Mouse (Mus musculus) liver, embryonic 15.5 days (tissue): ENCODE results near the gene Sh2d4b. TPM values are rescaled to one million over a fixed set of nuclear protein-coding genes. Genes with fewer than 3 reads are reported as not detected.

Experiments used
- ATAC-seq: fragments of 200-750 bp; cut with Nextera tagmentation; 2 replicates; pipeline ENCODE4 v1.8.0; 2017; ENCODE audit warnings: moderate number of reproducible peaks, mild to moderate bottlenecking, moderate library complexity; ENCODE audit not compliant: insufficient read depth
- H3K27ac ChIP-seq: fragments of 300-500 bp; sonication (generic); replicated peaks from 2 replicates; pipeline ENCODE4 v1.5.1; 2015; ENCODE audit warnings: mild to moderate bottlenecking, inconsistent platforms
- H3K27me3 ChIP-seq: fragments of 300-500 bp; sonication (generic); 2 replicates; pipeline ENCODE4 v1.6.1; 2015; ENCODE audit warnings: mild to moderate bottlenecking, inconsistent platforms
- H3K36me3 ChIP-seq: fragments of 300-500 bp; sonication (generic); replicated peaks from 2 replicates; pipeline ENCODE4 v1.6.1; 2015; ENCODE audit warnings: moderate library complexity, mild to moderate bottlenecking, inconsistent platforms
- H3K4me1 ChIP-seq: fragments of 300-500 bp; sonication (generic); replicated peaks from 2 replicates; pipeline ENCODE4 v1.6.1; 2015; ENCODE audit warnings: inconsistent platforms
- H3K4me2 ChIP-seq: fragments of 300-500 bp; sonication (generic); 2 replicates; pipeline ENCODE4 v1.6.1; 2015; ENCODE audit warnings: moderate library complexity, mild to moderate bottlenecking, inconsistent platforms
- H3K4me3 ChIP-seq: fragments of 300-500 bp; sonication (generic); replicated peaks from 2 replicates; pipeline ENCODE4 v1.5.1; 2015; ENCODE audit warnings: mild to moderate bottlenecking, inconsistent platforms
- H3K9ac ChIP-seq: fragments of 300-500 bp; sonication (generic); 2 replicates; pipeline ENCODE4 v1.6.1; 2015; ENCODE audit warnings: moderate library complexity, mild to moderate bottlenecking, inconsistent platforms
- H3K9me3 ChIP-seq: fragments of 300-500 bp; sonication (generic); replicated peaks from 2 replicates; pipeline ENCODE4 v1.6.1; 2016; ENCODE audit warnings: inconsistent platforms
- WGBS: fragments of 180-500 bp; shearing (Covaris S2); methylation state at CpG from one replicate; pipeline ENCODE4 v1.1.7; 2015; ENCODE audit warnings: mixed read lengths; ENCODE audit not compliant: insufficient replicate concordance; 5-methylcytosine and 5-hydroxymethylcytosine counted together
- polyA plus RNA-seq: library from polyadenylated mRNA; unstranded; fragments of >200 nt; fragmentation: Nextera tagmentation; extraction: Ambion mirVana; gene quantifications from 2 replicates; pipeline ENCODE4 v1.2.1, GENCODE M21; 2015

Gene Sh2d4b
- polyA plus RNA-seq, 1 experiment from 2014 or later, result 0.10 TPM

GRCm38 (mm10) chr14:40837397-40837796 lies 55.7 kb downstream of the Sh2d4b start:
- Histone ChIP-seq H3K27ac (no peak overlapping the region), H3K27me3 (no peaks in the 10 kb centered on the region), H3K4me2 (no peak overlapping the region), H3K4me1 (no peaks in the 10 kb centered on the region), H3K36me3 (no peaks in the 10 kb centered on the region), H3K9ac (no peak overlapping the region), H3K9me3 (no peaks in the 10 kb centered on the region), H3K4me3 (no peak overlapping the region)
- no peak for ATAC-seq

GRCm38 (mm10) chr14:40830505-40830904 lies 62.6 kb downstream of the Sh2d4b start:
- WGBS, result 76% methylated on average over 9 of the region's 9 CpGs
- ATAC-seq, result no peak
- no peaks in the 10 kb centered on the region for H3K36me3 ChIP-seq
- no peaks in the 10 kb centered on the region for H3K27me3 ChIP-seq
- no peaks in the 10 kb centered on the region for H3K4me1 ChIP-seq
- no peak overlapping the region for H3K4me2 ChIP-seq
- H3K9ac ChIP-seq, result no peak overlapping the region
- no peak overlapping the region for H3K4me3 ChIP-seq
- no peaks in the 10 kb centered on the region for H3K9me3 ChIP-seq
- no peak overlapping the region for H3K27ac ChIP-seq

DNA sequence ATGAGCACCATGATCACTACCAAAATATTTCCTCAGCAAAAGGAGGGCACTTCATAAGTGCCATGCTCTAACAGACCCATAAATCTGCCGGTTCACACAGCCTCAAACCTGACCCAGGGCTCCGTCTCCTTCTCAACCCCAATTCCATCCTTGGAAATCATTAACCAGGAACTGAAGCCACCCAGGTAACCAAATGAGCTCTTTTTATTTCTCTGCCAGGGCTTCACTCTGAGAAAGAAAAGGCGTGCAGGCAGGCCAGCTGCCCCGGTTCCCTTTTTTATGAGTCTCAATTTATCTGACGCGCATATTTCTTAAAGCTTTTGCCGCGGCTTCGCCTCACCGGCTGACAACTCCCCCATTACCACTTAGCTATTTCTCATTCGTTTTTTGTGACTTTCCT lies 63.0 kb downstream of the Sh2d4b start:
- Histone ChIP-seq H3K9ac (no peak overlapping the region), H3K27me3 (no peaks in the 10 kb centered on the region), H3K4me1 (no peaks in the 10 kb centered on the region), H3K4me2 (no peak overlapping the region), H3K9me3 (no peaks in the 10 kb centered on the region), H3K4me3 (no peak overlapping the region), H3K27ac (no peak overlapping the region), H3K36me3 (no peaks in the 10 kb centered on the region)
- WGBS, result 67% methylated on average over 11 of the region's 11 CpGs
- ATAC-seq, result no peak

DNA sequence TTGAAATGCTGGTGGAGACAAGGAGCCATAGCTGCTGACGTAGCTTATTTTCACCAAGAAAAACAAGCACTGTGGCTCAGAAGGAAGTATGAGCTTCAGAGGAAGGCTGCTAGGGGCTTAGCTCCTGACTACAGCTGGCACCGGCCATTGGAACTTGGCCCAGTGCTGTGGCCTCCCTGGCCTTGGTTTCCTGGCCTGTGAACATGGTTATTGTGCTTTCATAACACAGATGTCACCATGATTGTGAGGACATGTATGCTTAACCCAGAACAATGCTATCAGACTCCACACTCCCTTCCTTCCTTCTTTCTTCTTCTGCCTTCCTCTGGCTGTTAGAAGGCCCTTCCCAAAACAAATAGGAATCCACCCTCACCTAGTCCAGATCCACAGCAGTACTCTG lies 75.0 kb downstream of the Sh2d4b start:
- no peaks in the 10 kb centered on the region for H3K27me3 ChIP-seq
- no peak overlapping the region for H3K4me3 ChIP-seq
- no peak overlapping the region for H3K27ac ChIP-seq
- H3K9ac ChIP-seq, result no peak overlapping the region
- no peaks in the 10 kb centered on the region for H3K4me1 ChIP-seq
- 39% methylated on average over 2 of the region's 2 CpGs for WGBS
- no peak overlapping the region for H3K4me2 ChIP-seq
- no peaks in the 10 kb centered on the region for H3K9me3 ChIP-seq
- ATAC-seq, result peak; percentile 44; the same call in 1 of the 2 replicates
- H3K36me3 ChIP-seq, result no peaks in the 10 kb centered on the region

- Histone ChIP-seq H3K27me3 (no peaks in the 10 kb centered on the region), H3K4me2 (no peak overlapping the region), H3K9ac (no peak overlapping the region), H3K4me3 (no peak overlapping the region), H3K36me3 (no peaks in the 10 kb centered on the region), H3K4me1 (no peaks in the 10 kb centered on the region), H3K27ac (no peak overlapping the region), H3K9me3 (no peaks in the 10 kb centered on the region)
- 65% methylated on average over 5 of the region's 5 CpGs for WGBS
- no peak for ATAC-seq
Measured at GRCm38 (mm10) chr14:40816715-40817114, 76.4 kb downstream of the Sh2d4b start.

GRCm38 (mm10) chr14:40791606-40792005 lies 101.5 kb downstream of the Sh2d4b start:
- H3K4me3 ChIP-seq, result no peak overlapping the region
- H3K9ac ChIP-seq, result no peak overlapping the region
- no peak overlapping the region for H3K27ac ChIP-seq
- no peaks in the 10 kb centered on the region for H3K9me3 ChIP-seq
- no peaks in the 10 kb centered on the region for H3K27me3 ChIP-seq
- H3K4me2 ChIP-seq, result no peak overlapping the region
- no peak for ATAC-seq
- H3K36me3 ChIP-seq, result no peaks in the 10 kb centered on the region
- WGBS, result 5% methylated on average over 1 of the region's 1 CpGs
- H3K4me1 ChIP-seq, result no peaks in the 10 kb centered on the region

DNA sequence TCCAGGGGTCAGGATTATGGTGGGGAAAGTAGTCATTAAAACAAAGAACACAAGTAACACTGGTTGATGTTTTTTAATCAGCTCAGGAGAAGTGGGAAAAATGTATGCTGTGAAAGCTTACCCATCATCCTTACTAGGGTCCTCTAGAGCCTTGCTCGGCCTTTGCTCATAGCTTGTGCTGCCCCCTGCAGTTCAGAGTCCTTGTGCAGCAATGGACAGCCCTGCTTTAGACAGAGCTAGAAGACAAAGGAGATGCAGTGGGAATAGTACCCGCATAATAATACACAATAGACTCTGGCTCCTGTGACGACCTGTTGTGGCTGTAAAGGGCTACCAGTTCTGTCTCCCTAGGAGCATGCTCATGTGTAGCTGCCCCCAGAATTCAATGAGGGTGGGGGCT lies 104.0 kb downstream of the Sh2d4b start:
- no peak overlapping the region for H3K4me3 ChIP-seq
- H3K4me1 ChIP-seq, result no peaks in the 10 kb centered on the region
- WGBS, result 16% methylated on average over 3 of the region's 3 CpGs
- no peak overlapping the region for H3K9ac ChIP-seq
- no peak overlapping the region for H3K4me2 ChIP-seq
- H3K27ac ChIP-seq, result no peak overlapping the region
- no peaks in the 10 kb centered on the region for H3K36me3 ChIP-seq
- no peak for ATAC-seq
- no peaks in the 10 kb centered on the region for H3K9me3 ChIP-seq
- H3K27me3 ChIP-seq, result no peaks in the 10 kb centered on the region

DNA sequence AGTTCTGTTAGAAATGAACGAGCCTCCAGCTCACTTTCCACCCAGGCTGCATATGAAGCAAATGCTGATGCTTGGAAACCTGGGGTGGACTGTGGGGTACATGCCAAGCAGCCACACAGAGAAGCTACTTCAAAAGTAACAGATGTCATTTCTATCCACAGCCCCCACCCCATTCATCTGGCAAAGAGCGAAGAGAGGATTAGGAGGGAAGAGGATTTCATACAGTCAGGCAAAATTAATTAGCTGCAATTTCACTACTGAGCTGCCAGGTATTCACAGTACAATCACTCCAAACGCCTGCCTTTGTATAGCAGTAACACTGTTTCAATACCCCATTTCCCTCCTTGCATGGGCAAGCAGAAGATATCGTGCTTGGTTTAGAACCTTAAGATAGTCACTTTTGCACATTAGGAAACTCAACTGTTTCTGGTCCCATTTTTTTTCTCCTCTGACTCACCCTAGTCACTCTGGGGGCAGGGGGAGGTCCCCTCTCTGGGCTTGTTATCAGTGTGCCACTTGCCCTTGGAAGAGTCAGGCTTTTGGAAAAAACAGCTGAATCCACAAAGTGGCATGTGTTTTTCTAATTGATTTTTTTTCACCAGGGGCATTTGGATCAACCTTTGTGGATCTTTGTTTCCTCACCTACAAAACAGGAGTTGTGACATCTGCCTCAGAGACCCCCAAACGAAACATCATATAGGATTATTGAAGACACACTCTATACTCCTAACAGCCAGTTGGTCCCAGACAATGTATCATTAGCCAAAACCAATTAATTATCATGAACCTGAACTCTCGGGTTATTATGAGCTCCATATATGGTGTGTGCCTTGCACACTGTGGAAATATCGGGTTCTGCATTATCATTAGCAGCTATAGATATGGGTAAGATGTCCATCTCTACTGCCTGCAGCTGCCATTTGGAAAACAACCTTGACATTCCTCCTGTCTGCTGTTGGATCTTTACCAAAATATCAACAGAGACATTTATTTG lies 123.7 kb downstream of the Sh2d4b start:
- WGBS, result 39% methylated on average over 7 of the region's 7 CpGs
- no peaks in the 10 kb centered on the region for H3K9me3 ChIP-seq
- no peak overlapping the region for H3K27ac ChIP-seq
- H3K36me3 ChIP-seq, result no peaks in the 10 kb centered on the region
- no peaks in the 10 kb centered on the region for H3K27me3 ChIP-seq
- no peaks in the 10 kb centered on the region for H3K4me1 ChIP-seq
- H3K4me3 ChIP-seq, result no peak overlapping the region
- no peak overlapping the region for H3K4me2 ChIP-seq
- no peak for ATAC-seq
- H3K9ac ChIP-seq, result no peak overlapping the region

Other genes starting within 250 kb of the Sh2d4b start
- gene Tspan14, start 73.5 kb upstream of the Sh2d4b start, polyA plus RNA-seq, result 28.8 and 34.6 TPM in 2 replicates
- 69.5 and 77.2 TPM in 2 replicates for gene Fam213a, start 120.5 kb upstream of the Sh2d4b start, polyA plus RNA-seq
- gene Dydc2, start 175.9 kb upstream of the Sh2d4b start, polyA plus RNA-seq, result not detected in 2 replicates
- gene Dydc1, start 179.6 kb upstream of the Sh2d4b start, polyA plus RNA-seq, result not detected in 2 replicates
- 55.9 and 83.9 TPM in 2 replicates for gene Mat1a, start 211.8 kb upstream of the Sh2d4b start, polyA plus RNA-seq
- gene Sftpa1, start 238.5 kb upstream of the Sh2d4b start, polyA plus RNA-seq, result 0.02 and 0.14 TPM in 2 replicates